Mouse (Mus musculus) stomach, embryonic 16.5 days (tissue): ENCODE data around the gene Lmf1. TPM values are rescaled to one million over a fixed set of nuclear protein-coding genes. Genes with fewer than 3 reads are reported as not detected.

Experiments
- ATAC-seq: fragments of 200-750 bp; cut with Nextera tagmentation; 2 replicates; pipeline ENCODE4 v1.8.0; 2017; ENCODE audit warnings: moderate number of reproducible peaks, moderate TSS enrichment; ENCODE audit not compliant: insufficient read depth, low FRiP score
- H3K27ac ChIP-seq: fragments of 300-500 bp; sonication (generic); 2 replicates; pipeline ENCODE4 v1.5.1; 2014; ENCODE audit warnings: low read length
- H3K27me3 ChIP-seq: fragments of 300-500 bp; sonication (generic); 2 replicates; pipeline ENCODE4 v1.6.1; 2014; ENCODE audit warnings: low read length, control low read depth, mixed read lengths; ENCODE audit not compliant: control insufficient read depth, insufficient read depth
- H3K36me3 ChIP-seq: fragments of 300-500 bp; sonication (generic); 2 replicates; pipeline ENCODE4 v1.6.1; 2014; ENCODE audit warnings: low read length; ENCODE audit not compliant: control insufficient read depth, insufficient read depth
- H3K4me1 ChIP-seq: fragments of 300-500 bp; sonication (generic); 2 replicates; pipeline ENCODE4 v1.6.1; 2014; ENCODE audit warnings: low read length, control low read depth, mixed read lengths; ENCODE audit not compliant: control insufficient read depth, insufficient read depth
- H3K4me2 ChIP-seq: fragments of 300-500 bp; sonication (generic); 2 replicates; pipeline ENCODE4 v1.6.1; 2014; ENCODE audit warnings: low read depth, low read length, mixed read lengths
- H3K4me3 ChIP-seq: fragments of 300-500 bp; sonication (generic); replicated peaks from 2 replicates; pipeline ENCODE4 v1.5.1; 2014; ENCODE audit warnings: mild to moderate bottlenecking, low read length
- H3K9ac ChIP-seq: fragments of 300-500 bp; sonication (generic); 2 replicates; pipeline ENCODE4 v1.6.1; 2014; ENCODE audit warnings: low read length
- H3K9me3 ChIP-seq: fragments of 300-500 bp; sonication (generic); replicated peaks from 2 replicates; pipeline ENCODE4 v1.6.1; 2016; ENCODE audit warnings: low read length, control low read depth; ENCODE audit not compliant: control insufficient read depth
- WGBS: fragments of 180-500 bp; shearing (Covaris S2); extraction: QIAGEN DNeasy Blood & Tissue Kit; methylation state at CpG from one replicate; pipeline ENCODE4 v1.1.7; 2014; 5-methylcytosine and 5-hydroxymethylcytosine counted together
- polyA plus RNA-seq: library from polyadenylated mRNA; unstranded; fragments of >200 nt; fragmentation: Nextera tagmentation; extraction: Ambion mirVana; gene quantifications from 2 replicates; pipeline ENCODE4 v1.2.1, GENCODE M21; 2015

Lmf1 gene
- polyA plus RNA-seq, 1 experiment from 2014 or later = 28.9 TPM

DNA sequence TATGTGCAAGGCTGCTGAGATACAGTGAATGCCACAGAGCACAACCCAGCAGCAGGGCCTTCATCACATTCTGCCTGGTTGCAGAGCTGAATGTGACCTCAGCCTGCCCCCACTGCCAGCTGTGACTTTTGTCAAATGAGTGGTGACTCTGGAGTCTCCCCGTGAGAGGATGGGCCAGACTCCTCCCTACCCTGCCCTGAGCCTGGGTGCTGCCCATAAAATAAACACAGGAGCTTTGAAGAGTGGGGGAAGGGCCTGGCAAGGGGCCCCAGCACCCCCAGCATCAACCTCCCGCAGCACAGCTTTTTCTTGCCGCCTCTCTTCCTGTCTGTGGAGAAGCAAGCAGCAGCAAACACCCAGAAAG, 77.9 kb downstream of the Lmf1 start:
- 0 out of 2 replicates have a peak overlapping the region, but pooled peaks have one; percentile 26 for H3K9ac ChIP-seq
- 8% methylated on average over 3 of the region's 3 CpGs for WGBS
- H3K36me3 ChIP-seq = no peaks in the 10 kb centered on the region
- H3K4me2 ChIP-seq = no peak overlapping the region
- H3K27ac ChIP-seq = peak overlapping the region; percentile 73; the same call in 1 of the 2 replicates
- peak; percentile 72; the same call in 1 of the 2 replicates for ATAC-seq
- H3K9me3 ChIP-seq = no peaks in the 10 kb centered on the region
- no peak overlapping the region for H3K4me3 ChIP-seq
- no peaks in the 10 kb centered on the region for H3K27me3 ChIP-seq
- peaks cover 9% of the 10 kb centered on the region for H3K4me1 ChIP-seq

DNA sequence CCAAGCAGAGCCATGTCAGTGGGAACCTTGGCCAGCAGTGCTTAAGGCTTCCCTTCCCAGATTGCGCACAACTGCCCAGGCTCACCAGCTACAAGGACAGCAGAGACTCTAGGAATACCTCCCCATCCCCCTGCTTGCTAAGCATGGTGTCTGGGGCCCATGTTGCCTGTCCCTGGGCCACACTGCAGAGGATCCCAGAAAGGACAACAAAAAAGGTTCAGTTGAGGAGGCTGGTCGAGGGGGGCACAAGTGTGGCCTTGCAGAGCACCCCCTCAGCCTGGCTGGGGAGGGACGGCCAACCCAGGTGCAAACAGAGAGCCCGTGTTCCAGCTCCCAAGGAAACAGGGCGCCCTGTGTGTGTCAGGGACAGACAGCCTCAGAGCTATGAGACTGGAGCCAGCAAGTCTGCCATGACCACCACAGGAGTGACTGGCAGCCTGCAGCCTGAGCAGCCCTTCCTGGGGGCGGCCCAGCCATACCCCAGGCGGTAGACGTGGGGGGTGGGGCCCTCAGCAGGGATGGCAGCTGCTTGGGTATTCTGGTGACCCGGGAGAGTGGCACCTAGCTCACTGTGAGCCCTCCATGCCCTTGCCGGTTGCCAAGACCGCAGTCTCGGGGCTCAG, 84.4 kb downstream of the Lmf1 start:
- H3K9ac ChIP-seq = no peak overlapping the region

DNA sequence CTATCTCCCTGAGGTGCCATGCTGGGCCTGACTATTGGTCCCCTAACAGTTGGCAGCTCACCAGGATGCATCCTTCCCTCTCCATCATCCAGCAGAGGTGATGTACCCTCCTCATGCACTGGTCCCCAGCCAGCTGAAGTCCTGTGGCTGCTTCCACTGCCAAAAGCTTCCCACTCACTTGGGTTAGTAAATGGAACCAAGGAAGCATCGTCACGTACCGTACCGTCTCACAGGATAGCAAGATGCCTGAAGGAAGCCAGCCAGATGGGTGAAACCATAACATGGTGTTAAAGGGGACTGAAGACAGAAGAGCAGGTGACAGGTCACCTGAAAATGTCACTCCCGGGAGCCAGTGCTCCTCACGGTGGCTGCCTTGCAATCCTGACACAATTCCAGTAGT, 86.6 kb downstream of the Lmf1 start:
- WGBS = 88% methylated on average over 6 of the region's 6 CpGs

More for the DNA sequence above, 84.4 kb downstream of the Lmf1 start:
- WGBS = 53% methylated on average over 12 of the region's 12 CpGs
- Histone ChIP-seq H3K9me3 (no peaks in the 10 kb centered on the region), H3K4me2 (no peak overlapping the region), H3K27ac (no peak overlapping the region), H3K4me3 (no peak overlapping the region), H3K27me3 (no peaks in the 10 kb centered on the region), H3K4me1 (no peaks in the 10 kb centered on the region), H3K36me3 (no peaks in the 10 kb centered on the region)
- peak; percentile 54; the same call in 1 of the 2 replicates for ATAC-seq

DNA sequence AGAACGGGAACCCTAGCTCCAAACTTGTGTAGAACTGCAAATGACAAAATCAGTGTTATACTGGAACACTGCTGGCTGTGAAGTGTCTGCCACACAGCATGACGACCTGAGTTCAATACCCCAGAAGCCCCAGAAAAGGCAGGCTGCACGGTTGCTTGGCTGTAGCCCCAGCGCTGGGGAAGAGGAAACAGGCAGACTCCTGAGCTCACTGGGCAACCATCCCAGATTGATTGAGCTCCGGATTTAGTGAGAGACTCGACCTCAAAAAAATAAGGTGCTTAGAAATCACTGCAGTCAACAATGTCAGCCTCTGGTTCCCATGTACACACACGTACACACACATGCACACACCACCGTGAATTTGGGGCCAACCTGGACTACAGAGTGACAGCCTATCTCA, 87.0 kb downstream of the Lmf1 start:
- Histone ChIP-seq H3K9me3 (no peaks in the 10 kb centered on the region), H3K27me3 (no peaks in the 10 kb centered on the region), H3K9ac (no peak overlapping the region), H3K36me3 (no peaks in the 10 kb centered on the region), H3K4me2 (no peak overlapping the region), H3K4me1 (no peaks in the 10 kb centered on the region), H3K4me3 (no peak overlapping the region), H3K27ac (no peak overlapping the region)
- no peak for ATAC-seq
- WGBS = 67% methylated on average over 8 of the region's 8 CpGs

More for the DNA sequence above, 86.6 kb downstream of the Lmf1 start:
- H3K27me3 ChIP-seq = no peaks in the 10 kb centered on the region
- H3K36me3 ChIP-seq = no peaks in the 10 kb centered on the region
- no peaks in the 10 kb centered on the region for H3K9me3 ChIP-seq
- no peak overlapping the region for H3K27ac ChIP-seq
- no peak for ATAC-seq
- no peak overlapping the region for H3K4me2 ChIP-seq
- no peak overlapping the region for H3K9ac ChIP-seq
- no peak overlapping the region for H3K4me3 ChIP-seq
- no peaks in the 10 kb centered on the region for H3K4me1 ChIP-seq

DNA sequence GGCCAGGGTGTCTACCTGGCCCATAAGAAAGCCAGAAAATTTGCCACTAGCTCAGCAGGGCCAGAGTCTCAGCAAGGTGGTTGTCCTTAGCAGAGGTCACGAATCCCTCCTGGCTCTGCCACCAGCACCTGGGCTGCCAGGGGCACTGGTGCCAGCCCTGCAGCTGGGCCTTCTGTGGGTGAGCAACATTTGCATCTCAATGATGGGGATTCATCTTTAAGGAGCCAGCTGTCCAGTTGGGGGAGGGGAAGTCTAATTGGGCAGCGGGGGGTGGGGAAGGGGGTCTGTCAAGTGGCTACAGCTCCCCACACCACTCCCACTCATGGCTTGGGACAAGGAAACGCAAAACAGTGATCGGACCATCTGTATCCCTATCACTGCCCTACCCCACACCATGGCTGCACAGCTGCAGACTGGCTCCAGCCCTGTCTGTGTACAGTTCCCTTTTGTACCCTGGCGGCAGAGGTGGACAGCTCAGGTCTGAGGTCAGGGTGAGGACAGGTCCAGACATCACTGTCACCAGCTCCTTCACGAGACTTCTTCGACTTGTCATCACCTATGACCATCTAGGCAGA, 89.7 kb downstream of the Lmf1 start:
- 71% methylated on average over 7 of the region's 7 CpGs for WGBS
- ATAC-seq = no peak
- H3K27me3 ChIP-seq = no peaks in the 10 kb centered on the region
- H3K36me3 ChIP-seq = no peaks in the 10 kb centered on the region
- H3K9ac ChIP-seq = no peak overlapping the region
- no peaks in the 10 kb centered on the region for H3K9me3 ChIP-seq
- H3K27ac ChIP-seq = no peak overlapping the region
- no peaks in the 10 kb centered on the region for H3K4me1 ChIP-seq
- no peak overlapping the region for H3K4me3 ChIP-seq
- H3K4me2 ChIP-seq = no peak overlapping the region

DNA sequence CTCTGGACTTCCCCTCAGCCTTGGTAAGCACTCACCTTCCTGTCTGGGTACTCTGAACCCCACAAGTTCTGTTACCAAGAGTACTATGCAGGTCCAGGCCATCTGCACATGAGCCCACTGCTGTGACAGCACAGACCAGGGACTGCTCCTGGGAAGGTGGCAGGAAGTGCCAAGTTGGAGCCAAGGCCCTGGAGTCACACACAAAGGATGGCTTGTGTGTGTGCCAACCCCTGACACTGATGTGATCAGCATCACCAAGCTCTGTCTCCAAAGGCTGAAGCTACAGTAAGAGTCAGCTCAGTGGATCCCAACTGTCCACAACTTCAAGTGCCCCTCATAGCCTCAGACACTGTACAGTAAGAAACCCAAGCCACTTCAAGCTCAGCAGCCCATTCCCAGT, 94.1 kb downstream of the Lmf1 start:
- Histone ChIP-seq H3K27ac (no peak overlapping the region), H3K4me3 (no peak overlapping the region), H3K4me1 (no peaks in the 10 kb centered on the region), H3K4me2 (no peak overlapping the region), H3K9me3 (peaks cover 4% of the 10 kb centered on the region; the same call in 1 of the 2 replicates), H3K27me3 (no peaks in the 10 kb centered on the region), H3K9ac (no peak overlapping the region), H3K36me3 (no peaks in the 10 kb centered on the region)
- ATAC-seq = no peak

DNA sequence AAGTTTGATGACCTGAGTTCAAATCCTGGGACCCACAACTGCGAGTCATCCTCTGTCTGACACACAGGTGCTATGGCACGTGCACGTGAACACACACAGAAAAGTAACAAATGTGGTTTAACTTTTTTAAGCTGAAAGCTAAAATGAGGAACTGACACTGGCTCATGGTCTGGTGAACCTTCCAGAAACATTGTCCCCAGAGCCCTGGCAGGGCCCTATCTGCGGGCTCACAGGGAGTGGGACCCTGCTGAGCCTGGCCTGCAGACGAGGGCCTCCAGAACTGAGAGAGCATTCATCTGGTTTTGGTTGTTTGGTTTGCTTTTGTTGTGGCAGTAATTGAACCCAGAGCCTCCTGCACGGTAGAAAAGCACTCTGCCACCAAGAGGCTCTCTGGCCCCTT, 99.1 kb downstream of the Lmf1 start:
- Histone ChIP-seq H3K36me3 (no peaks in the 10 kb centered on the region), H3K4me2 (no peak overlapping the region), H3K9ac (no peak overlapping the region), H3K27ac (no peak overlapping the region), H3K4me1 (no peaks in the 10 kb centered on the region), H3K9me3 (peaks cover 4% of the 10 kb centered on the region; the same call in 1 of the 2 replicates), H3K27me3 (no peaks in the 10 kb centered on the region), H3K4me3 (no peak overlapping the region)
- ATAC-seq = no peak
- 70% methylated on average over 6 of the region's 6 CpGs for WGBS

DNA sequence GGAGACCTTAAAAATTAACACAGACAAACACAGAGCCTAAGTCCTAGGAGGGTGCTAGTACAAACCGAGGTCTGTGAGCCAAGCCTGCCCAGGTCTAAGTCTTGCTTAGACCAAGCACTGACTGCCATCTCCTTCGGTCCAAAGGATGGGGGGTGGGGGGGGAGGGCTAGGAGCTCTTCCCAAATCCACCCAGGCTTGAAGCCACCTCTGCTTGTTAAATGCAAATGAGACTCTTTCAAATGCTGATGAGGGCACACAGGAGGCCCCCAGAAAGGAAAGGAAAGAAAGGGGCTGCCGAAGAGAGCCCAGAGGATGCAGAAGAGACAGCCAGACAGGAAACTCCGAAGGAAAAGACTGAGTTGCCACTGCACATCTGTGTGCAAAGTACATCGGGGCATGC, 100.9 kb downstream of the Lmf1 start:
- H3K4me3 ChIP-seq = no peak overlapping the region
- no peak overlapping the region for H3K27ac ChIP-seq
- no peak for ATAC-seq
- no peak overlapping the region for H3K4me2 ChIP-seq
- no peaks in the 10 kb centered on the region for H3K36me3 ChIP-seq
- no peak overlapping the region for H3K9ac ChIP-seq
- no peaks in the 10 kb centered on the region for H3K27me3 ChIP-seq
- no peaks in the 10 kb centered on the region for H3K4me1 ChIP-seq
- 19% methylated on average over 5 of the region's 5 CpGs for WGBS
- peaks cover 4% of the 10 kb centered on the region; the same call in 1 of the 2 replicates for H3K9me3 ChIP-seq

DNA sequence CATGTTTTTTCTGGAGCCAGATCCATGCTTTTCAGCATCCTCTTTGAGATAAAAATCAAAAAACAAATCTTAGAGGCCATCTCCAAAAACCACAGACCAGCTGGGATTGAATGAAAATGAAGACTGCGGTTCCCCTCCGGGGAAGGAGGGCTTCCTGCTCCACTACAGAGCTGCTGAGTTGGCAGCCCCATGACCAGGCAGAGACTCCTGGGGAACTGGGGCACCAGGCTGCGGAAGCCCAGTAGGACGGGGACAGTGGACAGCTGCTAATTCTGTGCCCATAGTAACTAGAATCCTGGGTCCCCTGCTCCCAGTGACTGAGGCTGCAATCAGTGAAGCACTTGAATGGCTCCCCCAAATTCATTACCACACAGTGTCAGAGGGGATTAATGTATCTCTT, 102.8 kb downstream of the Lmf1 start:
- Histone ChIP-seq H3K27ac (no peak overlapping the region), H3K4me3 (no peak overlapping the region), H3K4me1 (no peaks in the 10 kb centered on the region), H3K9ac (no peak overlapping the region), H3K27me3 (no peaks in the 10 kb centered on the region), H3K9me3 (no peaks in the 10 kb centered on the region), H3K36me3 (no peaks in the 10 kb centered on the region), H3K4me2 (no peak overlapping the region)
- ATAC-seq = no peak
- 81% methylated on average over 4 of the region's 4 CpGs for WGBS
